Mouse (Mus musculus): ENCODE results near the gene Pigu. TPM values are rescaled to one million over a fixed set of nuclear protein-coding genes. Genes with fewer than 3 reads are reported as not detected.

The Pigu gene
- polyA plus RNA-seq, 1 experiment from 2014 or later: 56.1 TPM

GRCm38 (mm10) chr2:155340166-155340565, 17.1 kb downstream of the Pigu start:
- Histone ChIP-seq H3K4me1 (ENCODE audit: control insufficient read depth, insufficient read depth, low read length) (no peaks in the 10 kb centered on the region), H3K4me2 (ENCODE audit: low read depth) (no peak overlapping the region), H3K9ac (ENCODE audit: low read length) (no peak overlapping the region), H3K9me3 (ENCODE audit: control insufficient read depth, low read length) (no peaks in the 10 kb centered on the region), H3K4me3 (ENCODE audit: low read depth, low read length) (no peak overlapping the region), H3K36me3 (ENCODE audit: control insufficient read depth, insufficient read depth, low read length) (no peaks in the 10 kb centered on the region), H3K27me3 (ENCODE audit: control insufficient read depth, insufficient read depth, low read length) (no peaks in the 10 kb centered on the region), H3K27ac (ENCODE audit: low read depth, low read length) (no peak overlapping the region)
- DNase-seq (ENCODE audit: low spot score) (no peak), ATAC-seq (ENCODE audit: insufficient read depth, low FRiP score, low TSS enrichment) (no peak)

GRCm38 (mm10) chr2:155336254-155336653, 21.0 kb downstream of the Pigu start:
- ATAC-seq (ENCODE audit: insufficient read depth, low FRiP score, low TSS enrichment): no peak
- 98% methylated on average over 3 of the region's 3 CpGs for WGBS

GRCm38 (mm10) chr2:155335231-155335630, 22.0 kb downstream of the Pigu start:
- Histone ChIP-seq H3K4me1 (ENCODE audit: control insufficient read depth, insufficient read depth, low read length) (no peaks in the 10 kb centered on the region), H3K36me3 (ENCODE audit: control insufficient read depth, insufficient read depth, low read length) (peaks cover 3% of the 10 kb centered on the region; the same call in 1 of the 2 replicates), H3K4me2 (ENCODE audit: low read depth) (no peak overlapping the region), H3K9ac (ENCODE audit: low read length) (no peak overlapping the region), H3K27ac (ENCODE audit: low read depth, low read length) (no peak overlapping the region), H3K27me3 (ENCODE audit: control insufficient read depth, insufficient read depth, low read length) (no peaks in the 10 kb centered on the region), H3K4me3 (ENCODE audit: low read depth, low read length) (no peak overlapping the region), H3K9me3 (ENCODE audit: control insufficient read depth, low read length) (no peaks in the 10 kb centered on the region)
- ATAC-seq (ENCODE audit: insufficient read depth, low FRiP score, low TSS enrichment): no peak
- 75% methylated on average over 1 of the region's 1 CpGs for WGBS
- DNase-seq (ENCODE audit: low spot score): no peak

More at GRCm38 (mm10) chr2:155336254-155336653, 21.0 kb downstream of the Pigu start:
- H3K4me2 ChIP-seq (ENCODE audit: low read depth): no peak overlapping the region
- no peak for DNase-seq (ENCODE audit: low spot score)
- no peaks in the 10 kb centered on the region for H3K9me3 ChIP-seq (ENCODE audit: control insufficient read depth, low read length)
- no peak overlapping the region for H3K9ac ChIP-seq (ENCODE audit: low read length)
- peaks cover 1% of the 10 kb centered on the region; the same call in 1 of the 2 replicates for H3K36me3 ChIP-seq (ENCODE audit: control insufficient read depth, insufficient read depth, low read length)
- H3K27me3 ChIP-seq (ENCODE audit: control insufficient read depth, insufficient read depth, low read length): no peaks in the 10 kb centered on the region
- H3K27ac ChIP-seq (ENCODE audit: low read depth, low read length): no peak overlapping the region
- no peak overlapping the region for H3K4me3 ChIP-seq (ENCODE audit: low read depth, low read length)
- no peaks in the 10 kb centered on the region for H3K4me1 ChIP-seq (ENCODE audit: control insufficient read depth, insufficient read depth, low read length)

- no peak overlapping the region for H3K27ac ChIP-seq (ENCODE audit: low read depth, low read length)
- H3K9ac ChIP-seq (ENCODE audit: low read length): no peak overlapping the region
- H3K36me3 ChIP-seq (ENCODE audit: control insufficient read depth, insufficient read depth, low read length): peaks cover 5% of the 10 kb centered on the region; the same call in 1 of the 2 replicates
- H3K4me1 ChIP-seq (ENCODE audit: control insufficient read depth, insufficient read depth, low read length): no peaks in the 10 kb centered on the region
- no peak for ATAC-seq (ENCODE audit: insufficient read depth, low FRiP score, low TSS enrichment)
- no peaks in the 10 kb centered on the region for H3K27me3 ChIP-seq (ENCODE audit: control insufficient read depth, insufficient read depth, low read length)
- H3K4me2 ChIP-seq (ENCODE audit: low read depth): no peak overlapping the region
- no peak for DNase-seq (ENCODE audit: low spot score)
- H3K9me3 ChIP-seq (ENCODE audit: control insufficient read depth, low read length): no peaks in the 10 kb centered on the region
- 91% methylated on average over 1 of the region's 1 CpGs for WGBS
- no peak overlapping the region for H3K4me3 ChIP-seq (ENCODE audit: low read depth, low read length)
These were observed 23.8 kb downstream of the Pigu start for GRCm38 (mm10) chr2:155333421-155333820.

GRCm38 (mm10) chr2:155331351-155331750, 25.9 kb downstream of the Pigu start:
- no peak overlapping the region for H3K27ac ChIP-seq (ENCODE audit: low read depth, low read length)
- 93% methylated on average over 4 of the region's 4 CpGs for WGBS
- ATAC-seq (ENCODE audit: insufficient read depth, low FRiP score, low TSS enrichment) (no peak), DNase-seq (ENCODE audit: low spot score) (no peak)
- no peak overlapping the region for H3K4me2 ChIP-seq (ENCODE audit: low read depth)
- peaks cover 10% of the 10 kb centered on the region for H3K36me3 ChIP-seq (ENCODE audit: control insufficient read depth, insufficient read depth, low read length)
- no peaks in the 10 kb centered on the region for H3K27me3 ChIP-seq (ENCODE audit: control insufficient read depth, insufficient read depth, low read length)
- H3K9ac ChIP-seq (ENCODE audit: low read length): no peak overlapping the region
- H3K9me3 ChIP-seq (ENCODE audit: control insufficient read depth, low read length): no peaks in the 10 kb centered on the region
- H3K4me3 ChIP-seq (ENCODE audit: low read depth, low read length): no peak overlapping the region
- H3K4me1 ChIP-seq (ENCODE audit: control insufficient read depth, insufficient read depth, low read length): no peaks in the 10 kb centered on the region

- no peak for ATAC-seq (ENCODE audit: insufficient read depth, low FRiP score, low TSS enrichment)
- H3K27ac ChIP-seq (ENCODE audit: low read depth, low read length): no peak overlapping the region
- H3K4me2 ChIP-seq (ENCODE audit: low read depth): no peak overlapping the region
- no peaks in the 10 kb centered on the region for H3K27me3 ChIP-seq (ENCODE audit: control insufficient read depth, insufficient read depth, low read length)
- H3K4me1 ChIP-seq (ENCODE audit: control insufficient read depth, insufficient read depth, low read length): no peaks in the 10 kb centered on the region
- peaks cover 10% of the 10 kb centered on the region for H3K36me3 ChIP-seq (ENCODE audit: control insufficient read depth, insufficient read depth, low read length)
- WGBS: 93% methylated on average over 4 of the region's 4 CpGs
- H3K9me3 ChIP-seq (ENCODE audit: control insufficient read depth, low read length): no peaks in the 10 kb centered on the region
- no peak overlapping the region for H3K4me3 ChIP-seq (ENCODE audit: low read depth, low read length)
- no peak overlapping the region for H3K9ac ChIP-seq (ENCODE audit: low read length)
- DNase-seq (ENCODE audit: low spot score): no peak
These were observed 26.4 kb downstream of the Pigu start for GRCm38 (mm10) chr2:155330811-155331210.

- H3K4me1 ChIP-seq (ENCODE audit: control insufficient read depth, insufficient read depth, low read length): no peaks in the 10 kb centered on the region
- H3K4me3 ChIP-seq (ENCODE audit: low read depth, low read length): no peak overlapping the region
- no peak overlapping the region for H3K4me2 ChIP-seq (ENCODE audit: low read depth)
- WGBS: 93% methylated on average over 2 of the region's 2 CpGs
- H3K36me3 ChIP-seq (ENCODE audit: control insufficient read depth, insufficient read depth, low read length): peaks cover 10% of the 10 kb centered on the region
- DNase-seq (ENCODE audit: low spot score): no peak
- H3K9me3 ChIP-seq (ENCODE audit: control insufficient read depth, low read length): no peaks in the 10 kb centered on the region
- no peak overlapping the region for H3K27ac ChIP-seq (ENCODE audit: low read depth, low read length)
- no peak overlapping the region for H3K9ac ChIP-seq (ENCODE audit: low read length)
- H3K27me3 ChIP-seq (ENCODE audit: control insufficient read depth, insufficient read depth, low read length): no peaks in the 10 kb centered on the region
- no peak for ATAC-seq (ENCODE audit: insufficient read depth, low FRiP score, low TSS enrichment)
These were observed 27.5 kb downstream of the Pigu start for GRCm38 (mm10) chr2:155329707-155330106.

- ATAC-seq (ENCODE audit: insufficient read depth, low FRiP score, low TSS enrichment): no peak
- DNase-seq (ENCODE audit: low spot score): no peak
- peaks cover 10% of the 10 kb centered on the region for H3K36me3 ChIP-seq (ENCODE audit: control insufficient read depth, insufficient read depth, low read length)
These were observed 28.3 kb downstream of the Pigu start for GRCm38 (mm10) chr2:155328906-155329305.

GRCm38 (mm10) chr2:155327906-155328305, 29.3 kb downstream of the Pigu start:
- Histone ChIP-seq H3K27ac (ENCODE audit: low read depth, low read length) (no peak overlapping the region), H3K4me3 (ENCODE audit: low read depth, low read length) (no peak overlapping the region), H3K4me2 (ENCODE audit: low read depth) (no peak overlapping the region), H3K36me3 (ENCODE audit: control insufficient read depth, insufficient read depth, low read length) (peaks cover 10% of the 10 kb centered on the region), H3K27me3 (ENCODE audit: control insufficient read depth, insufficient read depth, low read length) (no peaks in the 10 kb centered on the region), H3K9me3 (ENCODE audit: control insufficient read depth, low read length) (no peaks in the 10 kb centered on the region), H3K9ac (ENCODE audit: low read length) (no peak overlapping the region), H3K4me1 (ENCODE audit: control insufficient read depth, insufficient read depth, low read length) (no peaks in the 10 kb centered on the region)
- ATAC-seq (ENCODE audit: insufficient read depth, low FRiP score, low TSS enrichment) (no peak), DNase-seq (ENCODE audit: low spot score) (no peak)
- 93% methylated on average over 5 of the region's 5 CpGs for WGBS

More at GRCm38 (mm10) chr2:155328906-155329305, 28.3 kb downstream of the Pigu start:
- no peak overlapping the region for H3K9ac ChIP-seq (ENCODE audit: low read length)
- no peak overlapping the region for H3K27ac ChIP-seq (ENCODE audit: low read depth, low read length)
- no peaks in the 10 kb centered on the region for H3K9me3 ChIP-seq (ENCODE audit: control insufficient read depth, low read length)
- H3K27me3 ChIP-seq (ENCODE audit: control insufficient read depth, insufficient read depth, low read length): no peaks in the 10 kb centered on the region
- no peaks in the 10 kb centered on the region for H3K4me1 ChIP-seq (ENCODE audit: control insufficient read depth, insufficient read depth, low read length)
- H3K4me2 ChIP-seq (ENCODE audit: low read depth): no peak overlapping the region
- H3K4me3 ChIP-seq (ENCODE audit: low read depth, low read length): no peak overlapping the region

Measured in neural tube, embryonic 11.5 days (tissue).